Mouse (Mus musculus) hindbrain, embryonic 14.5 days (tissue): ENCODE results near the gene 5830473C10Rik. TPM values are rescaled to one million over a fixed set of nuclear protein-coding genes. Genes with fewer than 3 reads are reported as not detected.

Experiments
- ATAC-seq: fragments of 200-750 bp; cut with Nextera tagmentation; 2 replicates; pipeline ENCODE4 v1.8.0; 2017; ENCODE audit warnings: moderate number of reproducible peaks, mild to moderate bottlenecking, moderate TSS enrichment, moderate library complexity; ENCODE audit not compliant: low FRiP score
- DNase-seq: peaks from one replicate; pipeline ENCODE4 v3.0.0-alpha.2; 2015; ENCODE audit warnings: low spot score
- H3K27ac ChIP-seq: fragments of 300-500 bp; sonication (generic); 2 replicates; pipeline ENCODE4 v1.5.1; 2014; ENCODE audit warnings: mild to moderate bottlenecking, moderate library complexity
- H3K27me3 ChIP-seq: fragments of 300-500 bp; sonication (generic); 2 replicates; pipeline ENCODE4 v1.6.1; 2014; ENCODE audit warnings: mild to moderate bottlenecking, low read length, mixed read lengths; ENCODE audit not compliant: control insufficient read depth, insufficient read depth
- H3K36me3 ChIP-seq: fragments of 300-500 bp; sonication (generic); replicated peaks from 2 replicates; pipeline ENCODE4 v1.6.1; 2014; ENCODE audit not compliant: control insufficient read depth, insufficient read depth
- H3K4me1 ChIP-seq: fragments of 300-500 bp; sonication (generic); replicated peaks from 2 replicates; pipeline ENCODE4 v1.6.1; 2014; ENCODE audit warnings: antibody characterized with exemption, low read length, mixed read lengths; ENCODE audit not compliant: control insufficient read depth, insufficient read depth
- H3K4me2 ChIP-seq: fragments of 300-500 bp; sonication (generic); replicated peaks from 2 replicates; pipeline ENCODE4 v1.6.1; 2014; ENCODE audit warnings: mild to moderate bottlenecking, moderate library complexity
- H3K4me3 ChIP-seq: fragments of 300-500 bp; sonication (generic); replicated peaks from 2 replicates; pipeline ENCODE4 v1.5.1; 2014; ENCODE audit warnings: mild to moderate bottlenecking, low read length
- H3K9ac ChIP-seq: fragments of 300-500 bp; sonication (generic); 2 replicates; pipeline ENCODE4 v1.6.1; 2014
- H3K9me3 ChIP-seq: fragments of 300-500 bp; sonication (generic); 2 replicates; pipeline ENCODE4 v1.6.1; 2016; ENCODE audit warnings: low read length; ENCODE audit not compliant: control insufficient read depth
- WGBS: fragments of 180-500 bp; shearing (Covaris S2); extraction: QIAGEN DNeasy Blood & Tissue Kit; methylation state at CpG from one replicate; pipeline ENCODE4 v1.1.7; 2014; 5-methylcytosine and 5-hydroxymethylcytosine counted together
- polyA plus RNA-seq: library from polyadenylated mRNA; unstranded; fragments of >200 nt; fragmentation: Nextera tagmentation; extraction: Ambion mirVana; gene quantifications from 2 replicates; pipeline ENCODE4 v1.2.1, GENCODE M21; 2014

5830473C10Rik gene
- polyA plus RNA-seq, 1 experiment from 2014 or later = 0.08 TPM

GRCm38 (mm10) chr5:90565205-90565604, 4.3 kb downstream of the 5830473C10Rik start:
- WGBS = 88% methylated on average over 6 of the region's 6 CpGs
- Histone ChIP-seq H3K4me1 (no peaks in the 10 kb centered on the region), H3K27ac (no peak overlapping the region), H3K9ac (no peak overlapping the region), H3K4me2 (no peak overlapping the region), H3K27me3 (no peaks in the 10 kb centered on the region), H3K9me3 (no peaks in the 10 kb centered on the region), H3K36me3 (no peaks in the 10 kb centered on the region), H3K4me3 (no peak overlapping the region)
- ATAC-seq (no peak), DNase-seq (no peak)

GRCm38 (mm10) chr5:90567788-90568187, 6.9 kb downstream of the 5830473C10Rik start:
- H3K4me1 ChIP-seq = no peaks in the 10 kb centered on the region
- ATAC-seq (no peak), DNase-seq (no peak)
- no peak overlapping the region for H3K9ac ChIP-seq
- no peak overlapping the region for H3K4me3 ChIP-seq
- H3K9me3 ChIP-seq = no peaks in the 10 kb centered on the region
- no peak overlapping the region for H3K4me2 ChIP-seq
- 80% methylated on average over 5 of the region's 5 CpGs for WGBS
- no peaks in the 10 kb centered on the region for H3K27me3 ChIP-seq
- no peak overlapping the region for H3K27ac ChIP-seq
- H3K36me3 ChIP-seq = no peaks in the 10 kb centered on the region

- Histone ChIP-seq H3K36me3 (no peaks in the 10 kb centered on the region), H3K27me3 (no peaks in the 10 kb centered on the region), H3K27ac (no peak overlapping the region), H3K9me3 (no peaks in the 10 kb centered on the region), H3K4me3 (no peak overlapping the region), H3K9ac (no peak overlapping the region), H3K4me1 (no peaks in the 10 kb centered on the region), H3K4me2 (no peak overlapping the region)
- no peak for ATAC-seq
- DNase-seq = no peak
Measured at GRCm38 (mm10) chr5:90568338-90568737, 7.4 kb downstream of the 5830473C10Rik start.

DNA sequence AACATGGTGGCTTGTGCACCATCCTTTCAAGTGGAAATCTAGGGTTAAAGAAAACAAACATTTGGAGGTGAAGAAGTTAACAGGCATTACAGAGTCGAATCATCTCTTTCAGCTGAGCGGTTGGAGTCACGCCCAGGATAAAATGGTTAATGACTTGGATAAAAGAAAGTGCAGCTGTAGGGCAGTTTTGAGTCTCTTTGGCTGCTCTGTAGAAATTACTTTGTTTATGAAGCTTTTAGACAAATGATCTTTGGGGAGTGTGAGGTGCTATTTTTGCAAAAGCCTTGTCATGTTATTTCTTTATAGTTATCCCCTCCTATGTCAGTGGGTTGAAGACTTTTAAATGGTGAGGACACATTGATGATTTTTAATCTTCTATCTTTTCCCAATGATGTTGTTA, 10.3 kb downstream of the 5830473C10Rik start:
- H3K4me3 ChIP-seq = no peak overlapping the region
- WGBS = 17% methylated on average over 3 of the region's 3 CpGs
- ATAC-seq = no peak
- no peaks in the 10 kb centered on the region for H3K27me3 ChIP-seq
- DNase-seq = no peak
- no peak overlapping the region for H3K9ac ChIP-seq
- no peaks in the 10 kb centered on the region for H3K36me3 ChIP-seq
- H3K27ac ChIP-seq = no peak overlapping the region
- H3K4me1 ChIP-seq = no peaks in the 10 kb centered on the region
- H3K9me3 ChIP-seq = no peaks in the 10 kb centered on the region
- no peak overlapping the region for H3K4me2 ChIP-seq

DNA sequence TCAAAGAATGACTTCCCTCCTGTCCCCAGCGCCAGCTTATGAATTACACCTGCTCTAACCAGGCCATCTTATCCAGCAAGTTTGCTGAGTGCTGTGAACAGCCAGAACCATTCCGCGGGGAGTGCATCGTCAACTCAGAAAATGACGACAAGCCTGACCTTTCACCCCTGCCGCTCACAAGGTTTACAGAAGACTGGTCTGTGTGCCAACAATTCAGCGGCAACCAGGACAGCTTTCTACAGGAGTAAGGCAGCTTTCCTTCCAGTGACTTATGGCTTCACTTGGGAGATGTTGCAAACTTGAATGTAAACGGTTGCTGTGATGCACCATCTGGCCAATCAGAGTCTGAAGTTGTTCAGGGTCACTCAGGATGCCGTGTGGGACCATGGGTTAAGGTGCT, 16.8 kb downstream of the 5830473C10Rik start:
- H3K36me3 ChIP-seq = no peaks in the 10 kb centered on the region
- H3K4me1 ChIP-seq = no peaks in the 10 kb centered on the region
- 89% methylated on average over 9 of the region's 9 CpGs for WGBS
- H3K27ac ChIP-seq = no peak overlapping the region
- H3K9ac ChIP-seq = no peak overlapping the region
- DNase-seq (no peak), ATAC-seq (no peak)
- no peaks in the 10 kb centered on the region for H3K27me3 ChIP-seq
- H3K4me3 ChIP-seq = no peak overlapping the region
- H3K4me2 ChIP-seq = no peak overlapping the region
- no peaks in the 10 kb centered on the region for H3K9me3 ChIP-seq

DNA sequence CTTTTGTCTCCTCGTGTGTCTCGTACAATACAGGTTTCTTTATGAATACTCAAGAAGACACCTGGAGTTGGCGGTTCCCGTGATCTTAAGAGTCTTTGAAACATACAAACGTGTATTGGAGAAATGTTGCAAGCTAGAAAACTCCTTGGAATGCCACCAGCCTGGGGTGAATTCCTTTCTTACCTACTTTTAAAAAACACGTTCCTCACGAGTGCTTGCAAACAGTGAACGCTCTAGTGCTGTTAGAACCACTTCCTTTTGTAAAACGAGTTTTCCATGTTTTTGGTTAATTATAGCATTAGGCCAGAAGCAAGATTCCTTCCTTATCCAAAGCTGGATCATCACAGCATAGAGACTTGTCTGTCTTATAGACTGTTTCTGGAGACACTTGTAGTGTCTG, 18.6 kb downstream of the 5830473C10Rik start:
- no peaks in the 10 kb centered on the region for H3K27me3 ChIP-seq
- H3K9ac ChIP-seq = no peak overlapping the region
- no peak for DNase-seq
- no peak for ATAC-seq
- no peak overlapping the region for H3K4me3 ChIP-seq
- no peaks in the 10 kb centered on the region for H3K4me1 ChIP-seq
- no peaks in the 10 kb centered on the region for H3K9me3 ChIP-seq
- 90% methylated on average over 9 of the region's 9 CpGs for WGBS
- no peaks in the 10 kb centered on the region for H3K36me3 ChIP-seq
- no peak overlapping the region for H3K4me2 ChIP-seq
- H3K27ac ChIP-seq = no peak overlapping the region

GRCm38 (mm10) chr5:90582179-90582578, 21.3 kb downstream of the 5830473C10Rik start:
- ATAC-seq (no peak), DNase-seq (no peak)
- H3K27me3 ChIP-seq = no peaks in the 10 kb centered on the region
- no peak overlapping the region for H3K27ac ChIP-seq
- H3K9me3 ChIP-seq = no peaks in the 10 kb centered on the region
- no peak overlapping the region for H3K4me2 ChIP-seq
- 93% methylated on average over 6 of the region's 6 CpGs for WGBS
- H3K4me3 ChIP-seq = no peak overlapping the region
- H3K4me1 ChIP-seq = no peaks in the 10 kb centered on the region
- H3K9ac ChIP-seq = no peak overlapping the region
- H3K36me3 ChIP-seq = no peaks in the 10 kb centered on the region

DNA sequence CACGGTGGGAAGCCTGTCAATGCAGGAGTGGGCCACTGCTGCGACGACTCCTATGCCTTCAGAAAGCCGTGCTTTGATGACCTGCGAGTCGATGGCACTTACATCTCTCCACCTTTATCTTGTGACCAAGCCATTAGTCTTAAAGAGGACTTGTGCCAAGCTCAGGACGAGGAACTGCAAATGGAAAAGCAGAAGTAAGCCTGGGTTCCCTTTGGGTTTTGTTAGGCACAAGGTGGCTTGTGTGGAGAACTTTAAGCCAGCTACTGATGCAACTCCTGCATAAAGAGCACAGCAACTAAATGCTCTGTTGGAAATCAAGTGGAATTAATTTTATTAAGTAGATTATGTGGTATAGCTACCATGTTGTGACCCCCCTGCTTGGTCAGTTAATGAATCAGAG, 23.9 kb downstream of the 5830473C10Rik start:
- no peaks in the 10 kb centered on the region for H3K4me1 ChIP-seq
- no peak overlapping the region for H3K27ac ChIP-seq
- H3K4me3 ChIP-seq = no peak overlapping the region
- H3K27me3 ChIP-seq = no peaks in the 10 kb centered on the region
- H3K9ac ChIP-seq = no peak overlapping the region
- no peak for ATAC-seq
- no peaks in the 10 kb centered on the region for H3K9me3 ChIP-seq
- DNase-seq = no peak
- H3K36me3 ChIP-seq = no peaks in the 10 kb centered on the region
- H3K4me2 ChIP-seq = no peak overlapping the region
- whole genome bisulfite sequencing = 72% methylated on average over 7 of the region's 7 CpGs

DNA sequence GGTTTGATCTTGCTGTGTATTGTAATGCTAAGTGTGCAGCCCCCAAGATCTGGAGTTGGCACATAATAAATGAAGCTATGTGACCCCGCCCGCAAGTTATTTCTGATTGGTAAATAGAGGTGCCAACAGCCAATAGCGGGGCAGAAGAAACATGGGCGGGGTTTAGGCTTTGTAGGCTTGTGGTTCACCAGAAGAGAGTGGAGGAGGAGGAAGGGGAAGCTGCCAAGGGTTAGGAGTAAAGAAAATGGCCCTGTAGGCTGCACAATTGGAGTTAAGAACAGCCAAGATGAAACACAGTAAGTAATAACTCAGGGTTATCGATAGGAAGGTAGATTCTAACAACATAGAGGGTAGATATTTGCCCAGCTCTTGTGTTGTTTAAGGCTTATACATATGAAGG, 25.6 kb downstream of the 5830473C10Rik start:
- ATAC-seq (no peak), DNase-seq (no peak)
- WGBS = 82% methylated on average over 5 of the region's 5 CpGs

GRCm38 (mm10) chr5:90588104-90588503, 27.2 kb downstream of the 5830473C10Rik start:
- Histone ChIP-seq H3K27me3 (no peaks in the 10 kb centered on the region), H3K27ac (no peak overlapping the region), H3K4me2 (no peak overlapping the region), H3K36me3 (no peaks in the 10 kb centered on the region), H3K9ac (no peak overlapping the region), H3K9me3 (no peaks in the 10 kb centered on the region), H3K4me3 (no peak overlapping the region), H3K4me1 (no peaks in the 10 kb centered on the region)
- ATAC-seq (no peak), DNase-seq (no peak)
- 94% methylated on average over 5 of the region's 5 CpGs for WGBS

More for the DNA sequence above, 25.6 kb downstream of the 5830473C10Rik start:
- Histone ChIP-seq H3K9ac (no peak overlapping the region), H3K4me2 (no peak overlapping the region), H3K27ac (no peak overlapping the region), H3K27me3 (no peaks in the 10 kb centered on the region), H3K4me3 (no peak overlapping the region), H3K36me3 (no peaks in the 10 kb centered on the region), H3K4me1 (no peaks in the 10 kb centered on the region), H3K9me3 (no peaks in the 10 kb centered on the region)
